Mouse (Mus musculus): ENCODE results near the gene Rbm4b.
"Not testable (repeated sequence)": the region's sequence is repeated elsewhere in the genome, so short reads cannot be mapped to it uniquely, and the experiment has no call there.

Rbm4b gene

GRCm38 (mm10) chr19:4745057-4745456, 11.2 kb upstream of the Rbm4b start:
- DNase-seq (ENCODE audit: low spot score in 2 of 2) = no peak

- DNase-seq (ENCODE audit: low spot score in 2 of 2) = no peak
Observed at GRCm38 (mm10) chr19:4745681-4746080, 10.6 kb upstream of the Rbm4b start.

GRCm38 (mm10) chr19:4746611-4747010, 9.7 kb upstream of the Rbm4b start:
- DNase-seq (ENCODE audit: low spot score in 2 of 2) = no peak

GRCm38 (mm10) chr19:4747631-4748312, 8.5 kb upstream of the Rbm4b start:
- DNase-seq (ENCODE audit: low spot score in 2 of 2) = no peak

- DNase-seq (ENCODE audit: low spot score in 2 of 2) = no peak
Observed at GRCm38 (mm10) chr19:4748493-4748892, 7.8 kb upstream of the Rbm4b start.

- DNase-seq (ENCODE audit: low spot score in 2 of 2) = no peak
Observed at GRCm38 (mm10) chr19:4749975-4750374, 6.3 kb upstream of the Rbm4b start.

GRCm38 (mm10) chr19:4755565-4756192, 618 bp upstream of the Rbm4b start:
- DNase-seq (ENCODE audit: low spot score in 2 of 2) = peak; percentile 83 to 88

- DNase-seq (ENCODE audit: low spot score in 2 of 2) = no peak
Observed at GRCm38 (mm10) chr19:4756921-4757320, 624 bp downstream of the Rbm4b start.

GRCm38 (mm10) chr19:4760544-4760943, 4.2 kb downstream of the Rbm4b start:
- DNase-seq (ENCODE audit: low spot score in 2 of 2) = not testable (repeated sequence)

- DNase-seq (ENCODE audit: low spot score in 2 of 2) = no peak
Observed at GRCm38 (mm10) chr19:4762876-4763275, 6.6 kb downstream of the Rbm4b start.

GRCm38 (mm10) chr19:4767507-4768148, 11.3 kb downstream of the Rbm4b start:
- DNase-seq (ENCODE audit: low spot score in 2 of 2) = no peak

- no peak for DNase-seq (ENCODE audit: low spot score in 2 of 2)
Observed at GRCm38 (mm10) chr19:4772785-4773184, 16.5 kb downstream of the Rbm4b start.

- no peak for DNase-seq (ENCODE audit: low spot score in 2 of 2)
Observed at GRCm38 (mm10) chr19:4782891-4783290, 26.6 kb downstream of the Rbm4b start.

GRCm38 (mm10) chr19:4785206-4785605, 28.9 kb downstream of the Rbm4b start:
- DNase-seq (ENCODE audit: low spot score in 2 of 2) = no peak

GRCm38 (mm10) chr19:4786313-4786712, 30.0 kb downstream of the Rbm4b start:
- DNase-seq (ENCODE audit: low spot score in 2 of 2) = no peak

- DNase-seq (ENCODE audit: low spot score in 2 of 2) = no peak
Observed at GRCm38 (mm10) chr19:4793281-4793830, 37.1 kb downstream of the Rbm4b start.

GRCm38 (mm10) chr19:4793831-4794422, 37.6 kb downstream of the Rbm4b start, which contains the start of gene Rbm4:
Rbm4 (minus strand) TSS chr19:4793901.
- DNase-seq (ENCODE audit: low spot score in 2 of 2) = peak; percentile 98 to 99

GRCm38 (mm10) chr19:4795929-4796328, 39.6 kb downstream of the Rbm4b start:
- DNase-seq (ENCODE audit: low spot score in 2 of 2) = no peak

GRCm38 (mm10) chr19:4797846-4798245, 41.5 kb downstream of the Rbm4b start:
- DNase-seq (ENCODE audit: low spot score in 2 of 2) = no peak

- DNase-seq (ENCODE audit: low spot score in 2 of 2) = no peak
Observed at GRCm38 (mm10) chr19:4799083-4799482, 42.8 kb downstream of the Rbm4b start.

- DNase-seq (ENCODE audit: low spot score in 2 of 2) = no peak
Observed at GRCm38 (mm10) chr19:4802691-4803091, 46.4 kb downstream of the Rbm4b start.

- DNase-seq (ENCODE audit: low spot score in 2 of 2) = no peak
Observed at GRCm38 (mm10) chr19:4803283-4803682, 47.0 kb downstream of the Rbm4b start.
